Mouse (Mus musculus) G1E (cell line): Measurements from ENCODE around the gene Prokr1. TPM values are rescaled to one million over a fixed set of nuclear protein-coding genes. Genes with fewer than 3 reads are reported as not detected.

Source experiments
- ATAC-seq: 2 replicates; pipeline ENCODE4 v1.8.0; 2016; ENCODE audit warnings: mild to moderate bottlenecking; ENCODE audit not compliant: insufficient number of reproducible peaks, poor library complexity, low FRiP score, severe bottlenecking; ENCODE audit errors: extremely low read depth
- DNase-seq: peaks from one replicate; pipeline ENCODE4 v3.0.0; 2012; ENCODE audit warnings: low spot score
- H3K27me3 ChIP-seq: 2 replicates; pipeline ENCODE4 v1.6.1; 2012; ENCODE audit warnings: mild to moderate bottlenecking, low read length, inconsistent platforms; ENCODE audit not compliant: insufficient read depth
- H3K36me3 ChIP-seq: replicated peaks from 2 replicates; pipeline ENCODE3; 2012; ENCODE audit warnings: mild to moderate bottlenecking, inconsistent platforms
- H3K4me1 ChIP-seq: 2 replicates; pipeline ENCODE4 v1.6.1; 2012; ENCODE audit warnings: low read depth, low read length, inconsistent platforms, mixed read lengths; ENCODE audit not compliant: insufficient read depth
- H3K4me3 ChIP-seq: 2 replicates; pipeline ENCODE4 v1.5.1; 2012; ENCODE audit warnings: low read depth, mild to moderate bottlenecking, inconsistent platforms, low read length, moderate library complexity, mixed read lengths
- H3K9me3 ChIP-seq: replicated peaks from 2 replicates; pipeline ENCODE4 v1.6.1; 2012; ENCODE audit warnings: inconsistent platforms
- CTCF ChIP-seq: IDR thresholded peaks from 2 replicates; pipeline ENCODE4 v1.5.1; 2012; ENCODE audit warnings: low read depth, low read length, inconsistent platforms, mixed read lengths
- GATA1 ChIP-seq: IDR thresholded peaks from 2 replicates; pipeline ENCODE4 v1.6.1; 2012; ENCODE audit warnings: borderline replicate concordance, low read length, inconsistent platforms, mixed read lengths
- GATA2 ChIP-seq: IDR thresholded peaks from 2 replicates; pipeline ENCODE4 v1.6.1; 2012; ENCODE audit warnings: low read depth, low read length, inconsistent platforms, borderline replicate concordance
- POLR2AphosphoS5 ChIP-seq: IDR thresholded peaks from 2 replicates; pipeline ENCODE4 v1.6.1; 2012; ENCODE audit warnings: low read depth, low read length, inconsistent platforms; ENCODE audit not compliant: insufficient replicate concordance
- TAL1 ChIP-seq: conservative IDR thresholded peaks from 2 replicates; pipeline ENCODE4 v1.6.1; 2012; ENCODE audit warnings: low read depth, low read length, inconsistent platforms, mixed read lengths
- polyA plus RNA-seq: library from polyadenylated mRNA; stranded (reverse); fragments of >175 nt; gene quantifications from 2 replicates; pipeline ENCODE4 v1.2.3, GENCODE M21; 2012
- total RNA-seq, 2 experiments: library from RNA; stranded (forward) in 1 of 2; stranded (reverse) in 1 of 2; fragments of 200-1000 nt in 1 of 2; fragments of >200 nt in 1 of 2; fragmentation: Nextera tagmentation in 1 of 2; gene quantifications; 2 replicates each; pipeline ENCODE4 v1.2.3; 2014 to 2017

The Prokr1 gene
- total and polyA plus RNA-seq, 3 experiments: 0.33 to 6.3 (median 1.9) TPM

GRCm38 (mm10) chr6:87552054-87552807 lies 38.3 kb downstream of the Prokr1 start:
- DNase-seq (no peak), ATAC-seq (no peak)
- Histone ChIP-seq H3K4me1 (peaks cover 20% of the 10 kb centered on the region), H3K9me3 (no peaks in the 10 kb centered on the region), H3K36me3 (no peaks in the 10 kb centered on the region), H3K4me3 (no peak overlapping the region), H3K27me3 (peaks cover 49% of the 10 kb centered on the region)
- TF ChIP-seq TAL1 (no peak), CTCF (no peak), GATA1 (no peak), GATA2 (no peak), POLR2AphosphoS5 (no peak)

DNA sequence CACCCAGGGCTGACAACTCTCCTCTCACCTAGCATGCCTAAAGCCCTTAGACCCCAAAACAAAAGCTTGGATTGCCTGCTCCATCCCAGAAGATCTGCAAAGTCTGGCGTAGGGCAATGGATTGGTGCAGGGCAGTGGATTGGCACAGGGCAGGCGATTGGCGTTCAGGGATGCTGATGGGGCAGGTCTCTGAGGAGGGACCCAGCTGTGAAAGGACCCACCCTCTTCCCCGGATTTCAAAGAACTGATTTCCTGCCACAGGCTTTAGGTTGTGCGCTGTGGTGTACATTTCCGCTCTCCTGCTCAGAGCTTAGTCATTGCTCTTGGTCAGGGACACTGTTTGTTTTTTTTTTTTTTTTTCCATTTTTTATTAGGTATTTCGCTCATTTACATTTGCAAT lies 42.7 kb downstream of the Prokr1 start:
- Histone ChIP-seq H3K36me3 (no peaks in the 10 kb centered on the region), H3K27me3 (peaks cover 56% of the 10 kb centered on the region), H3K4me3 (no peak overlapping the region), H3K4me1 (peaks cover 32% of the 10 kb centered on the region), H3K9me3 (peaks cover 9% of the 10 kb centered on the region)
- ATAC-seq (no peak), DNase-seq (no peak)
- no peak for TF ChIP-seq POLR2AphosphoS5
- TF ChIP-seq GATA2: no peak
- TF ChIP-seq GATA1: no peak
- no peak for TF ChIP-seq TAL1
- no peak for TF ChIP-seq CTCF

- no peak for DNase-seq
- TF ChIP-seq POLR2AphosphoS5: no peak
- TF ChIP-seq TAL1: no peak
- no peak for TF ChIP-seq GATA1
- Histone ChIP-seq H3K27me3 (peaks cover 52% of the 10 kb centered on the region), H3K4me3 (no peak overlapping the region), H3K9me3 (peaks cover 9% of the 10 kb centered on the region), H3K36me3 (no peaks in the 10 kb centered on the region), H3K4me1 (peaks cover 34% of the 10 kb centered on the region)
- no peak for ATAC-seq
Observed at GRCm38 (mm10) chr6:87547431-87547830, 43.1 kb downstream of the Prokr1 start.

GRCm38 (mm10) chr6:87545331-87546217 lies 45.0 kb downstream of the Prokr1 start:
- no peak for ATAC-seq
- no peak for TF ChIP-seq POLR2AphosphoS5
- no peak for TF ChIP-seq GATA2
- no peak for TF ChIP-seq TAL1
- no peak for TF ChIP-seq CTCF
- TF ChIP-seq GATA1: no peak
- no peak for DNase-seq
- H3K9me3 ChIP-seq: peaks cover 9% of the 10 kb centered on the region
- no peak overlapping the region for H3K4me3 ChIP-seq
- H3K4me1 ChIP-seq: peaks cover 40% of the 10 kb centered on the region
- H3K36me3 ChIP-seq: no peaks in the 10 kb centered on the region
- peaks cover 38% of the 10 kb centered on the region for H3K27me3 ChIP-seq

GRCm38 (mm10) chr6:87542027-87542426 lies 48.5 kb downstream of the Prokr1 start:
- Histone ChIP-seq H3K9me3 (peaks cover 9% of the 10 kb centered on the region), H3K4me3 (peak overlapping the region; percentile 31; the same call in 1 of the 2 replicates), H3K27me3 (peaks cover 63% of the 10 kb centered on the region), H3K36me3 (no peaks in the 10 kb centered on the region), H3K4me1 (peaks cover 60% of the 10 kb centered on the region)
- DNase-seq (peak; percentile 62), ATAC-seq (peak; percentile 95)
- TF ChIP-seq CTCF: no peak
- TF ChIP-seq TAL1: peak; percentile 92

DNA sequence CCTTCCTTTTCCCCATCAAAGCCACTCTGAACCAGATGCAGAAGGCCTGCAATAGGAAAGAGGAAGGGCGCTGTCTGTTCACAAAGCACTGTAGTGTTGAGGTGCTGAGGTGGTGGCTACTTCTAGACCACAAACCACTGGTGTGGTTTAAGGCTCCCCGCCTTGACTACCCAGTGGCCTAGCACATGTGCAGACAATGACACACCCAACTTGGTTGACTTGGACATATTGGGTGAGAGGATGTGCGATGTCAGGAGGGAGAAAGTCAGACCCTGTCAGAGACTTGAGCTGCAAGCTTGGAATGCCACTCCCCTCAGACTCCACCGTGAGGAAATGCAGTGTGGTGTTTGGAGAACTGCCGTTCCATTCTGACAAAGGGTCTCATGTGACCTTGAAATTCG lies 49.4 kb downstream of the Prokr1 start:
- TF ChIP-seq TAL1 (0 out of 2 replicates have a peak, but pooled peaks have one; percentile 8), CTCF (no peak)
- DNase-seq (peak; percentile 38), ATAC-seq (peak; percentile 42)
- H3K9me3 ChIP-seq: peaks cover 2% of the 10 kb centered on the region; the same call in 1 of the 2 replicates
- peaks cover 69% of the 10 kb centered on the region for H3K4me1 ChIP-seq
- peak overlapping the region; percentile 5; the same call in 1 of the 2 replicates for H3K4me3 ChIP-seq
- H3K27me3 ChIP-seq: peaks cover 63% of the 10 kb centered on the region
- H3K36me3 ChIP-seq: no peaks in the 10 kb centered on the region
